Mouse (Mus musculus): ENCODE data around the gene Ackr3.

Ackr3 gene

GRCm38 (mm10) chr1:90260704-90261581 is 57.2 kb downstream of the Ackr3 start:
- DNase-seq (ENCODE audit: low spot score) = no peak

GRCm38 (mm10) chr1:90262380-90262779 is 58.6 kb downstream of the Ackr3 start:
- DNase-seq (ENCODE audit: low spot score) = no peak

Data from ovary, adult 18-20 months (tissue).